Mouse (Mus musculus) heart, adult 2 months (tissue): ENCODE results near the gene Rasa3.

Source experiments
- EP300 ChIP-seq: fragments of 200-500 bp; IDR thresholded peaks from 2 replicates; pipeline ENCODE4 v1.6.1; 2011; ENCODE audit warnings: low read depth, low read length, control low read depth; ENCODE audit not compliant: insufficient read depth
- POLR2A ChIP-seq: fragments of 200-500 bp; IDR thresholded peaks from 2 replicates; pipeline ENCODE4 v1.6.1; 2011; ENCODE audit warnings: mild to moderate bottlenecking, low read depth, low read length, control low read depth; ENCODE audit not compliant: insufficient read depth

DNA sequence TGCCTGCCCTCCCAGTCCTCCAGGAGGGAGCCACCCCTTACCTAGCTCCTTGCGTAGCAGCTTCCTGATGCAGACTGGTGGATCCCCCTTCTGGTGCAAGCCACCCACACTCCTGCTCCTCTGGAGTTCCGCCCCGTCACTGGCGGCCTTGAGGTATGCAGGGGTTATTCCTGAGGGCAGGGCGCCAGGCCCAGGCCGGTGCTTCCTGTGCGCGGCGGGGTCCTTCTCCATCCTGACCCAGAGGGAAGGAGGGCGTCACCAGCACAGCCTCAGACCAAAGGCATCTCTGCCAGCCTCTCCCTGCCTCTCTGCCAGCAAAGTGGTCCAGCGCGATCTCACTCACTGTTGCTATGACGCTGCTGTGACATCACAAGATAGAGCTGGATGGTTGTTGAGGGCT is 115.3 kb downstream of the Rasa3 start, which contains the start of gene 1700029H14Rik:
- TF ChIP-seq EP300 (no peak), POLR2A (no peak)
